Mouse (Mus musculus) E14TG2a.4 (cell line): ENCODE results near the gene Plpp2.

ENCODE experiments used
- CTCF ChIP-seq: conservative IDR thresholded peaks from 2 replicates; pipeline ENCODE4 v1.5.1; 2014; ENCODE audit warnings: low read length
- NANOG ChIP-seq: IDR thresholded peaks from 2 replicates; pipeline ENCODE4 v1.6.1; 2014; ENCODE audit warnings: borderline replicate concordance, low read length, mixed read lengths
- POU5F1 ChIP-seq: IDR thresholded peaks from 2 replicates; pipeline ENCODE4 v1.6.1; 2014; ENCODE audit warnings: low read length, borderline replicate concordance

- TF ChIP-seq POU5F1 (no peak), CTCF (no peak), NANOG (no peak)
Measured at GRCm38 (mm10) chr10:79535431-79535830, 1.8 kb upstream of the Plpp2 start.
